Mouse (Mus musculus) CD8-positive naive resting alpha-beta T cell, adult 2 months (primary cell): ENCODE results near the gene Cab39l.
A peak's percentile ranks its signal among the peaks of the same experiment; 100 is the strongest.

Experiments used
- DNase-seq, 2 experiments: peaks; one replicate each; pipeline ENCODE4 v3.0.0; 2022; ENCODE audit warnings: low read depth in 2 of 2, low spot score in 2 of 2

Cab39l gene

DNA sequence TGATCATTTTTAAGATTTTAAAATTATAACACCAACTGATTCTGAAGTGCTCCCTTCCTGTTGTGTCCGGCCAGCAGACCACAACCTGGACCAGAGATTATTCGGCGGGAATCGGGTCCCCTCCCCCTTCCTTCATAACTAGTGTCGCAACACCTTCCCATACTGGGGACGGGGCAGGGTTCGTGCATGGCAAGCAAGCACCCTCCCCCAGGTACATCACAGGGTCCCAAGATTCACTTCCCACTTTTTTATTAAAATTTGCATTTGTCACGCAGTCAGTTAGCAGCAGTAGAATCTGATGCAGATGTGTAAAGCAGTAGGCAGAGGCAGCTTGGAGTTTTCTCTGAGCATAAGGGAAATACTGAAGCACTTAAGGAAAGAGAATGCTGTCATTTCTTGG, 64.1 kb downstream of the Cab39l start:
- DNase-seq, result no peak

DNA sequence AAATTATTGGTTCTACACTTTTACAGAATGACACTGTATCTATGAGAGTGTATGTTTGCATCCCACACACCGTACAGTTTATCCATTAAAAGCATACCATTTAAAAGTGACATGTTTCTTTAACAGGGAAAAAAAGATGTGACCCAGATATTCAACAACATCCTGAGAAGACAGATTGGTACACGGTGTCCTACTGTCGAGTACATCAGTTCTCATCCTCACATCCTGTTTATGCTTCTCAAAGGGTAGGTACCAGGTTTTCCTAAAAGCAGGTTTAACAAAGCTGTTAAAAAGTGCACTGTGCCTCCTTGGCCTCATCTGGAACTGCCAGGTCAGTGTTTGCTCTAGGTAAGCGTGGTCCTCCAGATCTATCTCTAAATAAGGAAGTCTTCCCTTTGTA, 65.4 kb downstream of the Cab39l start:
- DNase-seq, result no peak

GRCm38 (mm10) chr14:59513922-59514444, 73.2 kb downstream of the Cab39l start:
- no peak for DNase-seq

- DNase-seq, result no peak
Measured at GRCm38 (mm10) chr14:59525843-59526242, 85.1 kb downstream of the Cab39l start.

GRCm38 (mm10) chr14:59530801-59531200, 90.0 kb downstream of the Cab39l start:
- DNase-seq, result no peak

- DNase-seq, result no peak
Measured at GRCm38 (mm10) chr14:59532986-59533385, 92.2 kb downstream of the Cab39l start.

GRCm38 (mm10) chr14:59533908-59534307, 93.1 kb downstream of the Cab39l start:
- no peak for DNase-seq

GRCm38 (mm10) chr14:59537829-59538432, 97.2 kb downstream of the Cab39l start:
- no peak for DNase-seq

- no peak for DNase-seq
Measured at GRCm38 (mm10) chr14:59540230-59540629, 99.5 kb downstream of the Cab39l start.

DNA sequence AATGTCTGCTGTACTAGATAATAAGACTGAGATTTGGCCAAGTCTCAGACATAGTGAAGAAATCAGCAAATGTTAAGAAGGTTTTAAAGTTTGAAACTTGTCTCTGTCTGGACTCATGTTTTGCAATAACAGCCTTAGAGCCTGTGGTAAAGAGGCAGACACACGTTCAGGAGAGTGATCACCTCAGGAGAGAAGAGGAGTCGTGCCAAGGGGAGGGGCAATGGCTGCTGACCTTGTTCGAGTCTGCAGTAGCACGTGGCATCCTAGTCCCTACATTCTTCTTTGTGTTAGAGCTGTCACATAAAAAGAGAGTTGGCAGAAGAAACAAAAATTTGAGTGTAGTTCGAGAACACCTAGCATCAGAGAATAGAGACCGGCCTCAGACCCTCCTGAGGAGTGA, 100.0 kb downstream of the Cab39l start:
- no peak for DNase-seq

GRCm38 (mm10) chr14:59543158-59543826, 102.5 kb downstream of the Cab39l start:
- DNase-seq, result no peak

- no peak for DNase-seq
Measured at GRCm38 (mm10) chr14:59543956-59544355, 103.2 kb downstream of the Cab39l start.

- DNase-seq, result no peak
Measured at GRCm38 (mm10) chr14:59546162-59546880, 105.5 kb downstream of the Cab39l start.

DNA sequence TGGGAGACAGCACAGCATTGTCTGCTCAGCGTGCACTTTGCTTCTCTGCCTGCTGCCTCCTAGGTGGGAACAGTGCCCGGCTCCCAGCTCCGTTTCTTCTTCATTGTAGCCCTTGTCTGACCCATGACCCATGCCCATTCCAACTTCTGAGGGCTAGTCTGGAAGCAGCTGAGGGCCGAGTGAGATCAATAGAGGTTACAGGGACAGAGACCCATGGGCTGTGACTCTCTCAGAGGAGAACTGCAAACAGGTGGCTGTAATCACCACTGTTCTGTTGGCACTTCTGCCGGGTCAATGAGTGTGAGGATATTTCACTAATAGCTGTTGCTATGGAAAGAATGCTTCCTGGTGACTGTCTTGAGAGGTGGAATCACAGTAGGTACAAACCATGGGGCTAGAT, 106.8 kb downstream of the Cab39l start:
- no peak for DNase-seq

- no peak for DNase-seq
Measured at GRCm38 (mm10) chr14:59548532-59548931, 107.8 kb downstream of the Cab39l start.

GRCm38 (mm10) chr14:59549106-59549505, 108.3 kb downstream of the Cab39l start:
- DNase-seq, result no peak

DNA sequence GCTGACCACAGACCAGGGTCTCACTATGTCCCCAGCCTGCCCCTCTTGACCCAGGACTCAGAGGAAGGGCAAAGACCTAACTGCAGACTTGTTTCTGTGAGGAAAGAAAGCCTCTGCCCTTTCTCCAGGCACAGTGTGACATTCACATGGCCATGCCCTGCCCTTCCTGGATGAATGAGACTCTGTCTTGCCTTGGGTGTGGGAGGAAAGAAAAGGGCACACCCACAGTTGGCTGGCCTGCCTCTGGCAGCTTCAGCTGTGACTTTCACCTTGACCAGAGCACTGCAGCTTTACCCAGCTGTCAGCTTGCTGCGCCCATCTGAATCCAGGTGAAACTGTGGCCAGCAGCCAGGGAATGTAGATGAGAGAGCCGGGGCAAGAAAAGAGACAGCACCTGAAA, 110.1 kb downstream of the Cab39l start:
- DNase-seq, result no peak

DNA sequence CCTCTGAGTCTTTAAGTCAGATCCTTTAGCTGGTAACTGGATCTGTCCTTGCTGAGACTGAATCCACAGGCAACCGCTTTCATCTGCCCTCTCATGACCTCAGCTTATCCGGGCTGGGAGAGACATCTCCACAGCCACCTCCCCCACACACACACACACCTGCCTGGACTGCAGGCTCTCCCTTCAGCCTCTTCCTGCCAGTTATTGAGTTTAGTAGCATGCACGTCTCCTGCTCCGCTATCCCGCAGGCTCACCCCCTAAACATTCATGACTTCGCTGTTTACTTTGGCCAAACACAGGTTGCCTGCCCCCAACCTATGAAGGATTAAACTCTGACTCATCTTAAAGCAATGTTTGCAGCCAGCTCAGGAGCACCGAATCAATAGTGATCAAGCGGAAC, 111.2 kb downstream of the Cab39l start:
- DNase-seq, result no peak

- DNase-seq, result no peak
Measured at GRCm38 (mm10) chr14:59554025-59554424, 113.3 kb downstream of the Cab39l start.

- no peak for DNase-seq
Measured at GRCm38 (mm10) chr14:59555018-59555417, 114.2 kb downstream of the Cab39l start.

- peak; percentile 65 to 75 for DNase-seq
Measured at GRCm38 (mm10) chr14:59555928-59556531, 115.3 kb downstream of the Cab39l start.

DNA sequence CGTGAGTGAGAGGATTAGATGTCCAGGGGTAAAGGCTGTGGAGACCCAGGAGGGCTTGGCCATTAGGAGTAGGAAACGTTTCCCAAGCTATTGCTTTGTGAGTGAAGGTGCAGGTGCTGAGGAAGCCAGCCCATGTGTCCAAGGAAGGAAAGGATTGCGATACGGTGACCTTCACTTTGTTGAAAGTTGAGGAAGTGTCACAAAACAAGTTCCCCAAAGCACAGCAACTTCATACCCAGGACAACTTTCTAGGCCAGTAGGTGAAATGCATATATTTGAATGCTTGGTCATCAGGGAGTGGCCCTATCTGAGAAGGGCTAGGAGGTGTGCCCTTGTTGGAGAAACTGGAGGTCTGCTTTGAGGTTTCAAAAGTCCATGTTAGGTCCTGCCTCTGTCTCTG, 116.3 kb downstream of the Cab39l start:
- no peak for DNase-seq
